Mouse (Mus musculus) heart, adult 2 months (tissue): ENCODE data around the gene Mesp1.

ENCODE experiments used
- CTCF ChIP-seq: fragments of 200-600 bp; IDR thresholded peaks from 2 replicates; pipeline ENCODE4 v1.8.1; 2022; ENCODE audit warnings: antibody characterized with exemption, mild to moderate bottlenecking, moderate library complexity
- EP300 ChIP-seq: fragments of 200-500 bp; IDR thresholded peaks from 2 replicates; pipeline ENCODE4 v1.6.1; 2011; ENCODE audit warnings: low read depth, low read length, control low read depth; ENCODE audit not compliant: insufficient read depth

DNA sequence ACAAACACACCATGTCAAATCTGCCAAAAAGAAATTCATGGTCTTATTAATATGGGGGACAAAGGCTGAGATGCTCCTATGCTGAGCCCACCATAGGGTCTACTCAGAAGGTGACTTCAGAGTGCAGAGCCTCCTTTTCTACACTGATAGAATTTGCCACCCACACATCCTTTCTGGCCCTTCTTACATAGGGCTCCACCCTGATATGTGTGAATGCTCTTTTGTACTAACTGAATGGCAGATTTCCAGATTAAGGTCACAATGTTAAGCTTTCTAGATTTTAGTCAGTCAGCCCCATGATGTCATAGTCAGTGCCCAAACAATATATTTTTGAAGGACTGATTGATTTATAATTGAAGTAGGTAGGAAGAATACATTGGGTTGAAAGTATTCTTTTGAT, 33.8 kb downstream of the Mesp1 start:
- no peak for TF ChIP-seq CTCF
- TF ChIP-seq EP300, result no peak
